Mouse (Mus musculus): ENCODE results near the gene Vwa7.

- TF ChIP-seq EP300 (IDR thresholded peaks at IDR 0.05; ENCODE audit: insufficient read depth, low read depth, low read length) (no peak), CTCF (IDR thresholded peaks at IDR 0.05) (no peak)
Observed at GRCm38 (mm10) chr17:35064378-35064877, 48.0 kb downstream of the Vwa7 start.

Data from heart, adult 2 months (tissue).